Mouse (Mus musculus): ENCODE measurements around the gene Tubgcp6. TPM values are rescaled to one million over a fixed set of nuclear protein-coding genes. Genes with fewer than 3 reads are reported as not detected.
A peak's percentile ranks its signal among the peaks of the same experiment; 100 is the strongest.

Gene Tubgcp6
- 10 to 100 TPM; 13.5 to 16.6 TPM for total RNA-seq (2021)
- long read RNA-seq, experiment 1, partial matches to known transcripts = 0 of 1 reads
- long read RNA-seq, experiment 1, other reads (novel, unspliced or antisense) = 1 of 1 reads
- long read RNA-seq, experiment 2, full-length matches to known transcripts = 3 of 14 reads
- long read RNA-seq, experiment 2, partial matches to known transcripts = 3 of 14 reads
- long read RNA-seq, experiment 2, other reads (novel, unspliced or antisense) = 8 of 14 reads

DNA sequence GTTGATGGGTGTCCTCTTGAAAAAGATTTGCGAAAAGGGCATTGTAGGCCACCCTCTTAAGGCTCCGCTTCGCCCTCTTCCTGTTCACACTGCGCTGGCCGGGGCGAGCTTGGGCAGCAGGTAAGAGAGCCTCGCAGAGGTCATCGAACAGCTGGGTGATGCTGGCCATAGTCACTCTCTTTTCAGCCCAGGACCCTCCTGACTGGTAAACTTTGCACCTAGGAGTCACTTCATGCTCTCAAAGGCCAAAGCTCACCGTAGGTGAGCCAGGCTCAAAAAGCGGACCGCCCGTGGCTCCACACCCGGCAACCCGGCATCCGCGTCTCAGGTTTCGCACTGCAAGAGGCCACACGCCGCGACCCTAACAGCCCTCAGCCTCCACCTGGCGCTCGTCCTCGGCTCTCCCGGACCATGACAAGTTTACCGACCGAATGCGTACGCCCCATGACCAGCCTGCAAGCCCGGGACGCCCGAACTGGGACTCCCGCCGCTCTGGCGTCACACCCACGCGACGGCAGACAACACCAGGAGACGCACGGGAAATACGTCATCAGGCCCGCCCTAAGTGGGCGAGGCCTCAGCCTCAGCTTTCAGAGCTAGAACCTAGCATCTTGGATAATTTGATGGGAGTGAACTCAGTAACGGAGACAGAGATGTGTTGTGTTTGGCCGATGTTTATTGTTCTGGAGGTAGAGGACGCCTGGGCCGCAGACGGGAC is at the start of gene Tubgcp6:
TSS of gene Tubgcp6 (minus strand) at position 464 of the 718 bp plus-strand sequence.
- DNase-seq (ENCODE audit: low spot score in 2 of 2) = peak; percentile 87 to 94

DNA sequence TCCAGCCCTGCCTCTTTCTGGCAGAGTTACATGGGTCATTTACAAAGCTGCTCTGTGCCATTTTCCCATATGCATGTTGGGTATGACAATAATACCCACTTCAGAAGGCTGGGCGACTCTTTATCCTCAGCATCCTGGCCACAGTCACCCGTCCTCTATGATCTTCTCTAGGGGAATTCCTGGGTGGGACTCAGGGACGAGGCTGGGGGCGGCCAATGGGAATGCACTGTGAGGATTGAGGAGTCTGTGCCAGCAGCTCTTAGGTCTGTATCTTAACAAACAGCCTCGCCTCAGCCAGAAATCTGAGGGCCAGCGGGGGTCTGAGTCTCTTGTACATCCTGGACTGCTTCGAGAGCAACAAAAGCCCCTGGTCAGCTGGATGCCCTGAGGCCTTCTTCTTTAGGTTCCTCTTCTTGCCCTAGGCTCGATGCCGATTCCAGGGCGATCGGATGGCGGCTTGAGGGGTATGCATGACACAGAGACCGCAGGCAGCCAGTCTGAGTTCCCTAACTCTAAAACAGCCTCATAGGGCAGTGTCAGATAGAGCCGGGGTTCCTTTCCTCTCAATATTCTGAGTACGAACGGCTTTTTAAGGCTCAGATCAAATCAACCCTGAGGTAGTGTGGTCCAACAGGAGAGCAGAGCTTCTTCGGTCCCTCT is 49.5 kb upstream of the Tubgcp6 start:
- DNase-seq (ENCODE audit: low spot score in 2 of 2) = no peak

DNA sequence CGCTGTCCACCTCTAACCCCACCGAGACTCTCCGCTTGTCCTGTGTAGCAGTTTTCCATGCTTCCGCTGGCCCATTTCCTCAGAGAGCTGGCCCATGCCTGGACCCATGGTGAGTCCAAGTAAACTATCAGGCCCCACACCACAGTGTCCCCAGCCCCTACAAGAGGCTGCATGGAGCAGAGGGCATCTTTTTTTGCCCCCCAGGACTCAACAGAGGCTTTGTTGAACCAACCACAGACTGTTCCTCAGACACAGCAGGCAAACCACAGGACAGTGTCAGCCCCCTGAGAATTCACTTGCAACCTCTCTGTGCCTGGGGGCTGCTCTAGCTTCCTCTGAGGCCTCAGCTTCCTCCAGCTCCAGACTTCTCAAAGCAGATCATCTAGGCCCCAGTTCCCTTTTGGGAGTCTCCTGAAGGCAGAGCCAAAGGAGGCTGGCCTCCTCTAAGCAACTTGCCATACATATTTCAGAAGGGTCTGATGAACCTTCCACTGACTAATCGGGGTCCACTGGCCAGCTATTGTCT is 48.7 kb upstream of the Tubgcp6 start:
- no peak for DNase-seq (ENCODE audit: low spot score in 2 of 2)

DNA sequence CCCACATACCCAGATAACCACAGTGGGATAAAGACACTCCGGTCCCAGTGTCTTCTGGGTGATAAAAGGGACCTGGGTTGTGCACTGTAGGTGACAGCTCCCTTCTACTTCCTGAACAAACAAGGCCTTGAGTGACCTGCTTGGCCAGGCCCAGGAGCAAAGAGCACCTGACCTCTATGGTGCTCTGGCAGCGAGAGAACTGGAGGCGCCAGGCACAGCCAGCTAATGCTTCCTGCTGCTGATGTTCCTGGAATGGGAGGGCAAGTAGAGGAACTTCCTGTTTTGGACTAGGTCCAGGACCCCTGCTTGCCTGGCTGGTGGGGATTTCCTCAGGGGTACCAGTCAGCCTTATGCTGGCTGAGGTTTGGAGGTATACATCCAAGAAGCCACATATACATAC is 47.2 kb upstream of the Tubgcp6 start:
- no peak for DNase-seq (ENCODE audit: low spot score in 2 of 2)

DNA sequence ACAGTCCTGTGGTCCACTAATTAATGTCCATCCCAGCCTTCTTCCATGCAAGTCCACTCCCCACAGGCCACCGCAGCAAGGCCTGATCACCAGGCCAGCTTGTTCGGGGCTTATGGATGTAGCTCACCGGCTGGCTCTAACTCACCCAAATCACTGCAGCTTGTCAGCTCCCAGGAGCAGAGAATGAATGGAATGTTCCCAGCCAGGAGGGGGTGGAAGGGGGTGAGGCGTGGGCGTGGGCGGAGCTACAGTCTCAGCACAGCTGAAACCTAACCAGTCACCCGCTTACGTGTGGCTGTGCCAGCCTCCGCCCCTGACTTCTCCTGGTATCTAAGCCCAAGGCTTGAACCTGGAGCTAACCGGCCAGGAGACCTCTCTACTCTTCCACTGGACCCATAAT is 46.5 kb upstream of the Tubgcp6 start:
- DNase-seq (ENCODE audit: low spot score in 2 of 2) = peak; percentile 45 to 74

DNA sequence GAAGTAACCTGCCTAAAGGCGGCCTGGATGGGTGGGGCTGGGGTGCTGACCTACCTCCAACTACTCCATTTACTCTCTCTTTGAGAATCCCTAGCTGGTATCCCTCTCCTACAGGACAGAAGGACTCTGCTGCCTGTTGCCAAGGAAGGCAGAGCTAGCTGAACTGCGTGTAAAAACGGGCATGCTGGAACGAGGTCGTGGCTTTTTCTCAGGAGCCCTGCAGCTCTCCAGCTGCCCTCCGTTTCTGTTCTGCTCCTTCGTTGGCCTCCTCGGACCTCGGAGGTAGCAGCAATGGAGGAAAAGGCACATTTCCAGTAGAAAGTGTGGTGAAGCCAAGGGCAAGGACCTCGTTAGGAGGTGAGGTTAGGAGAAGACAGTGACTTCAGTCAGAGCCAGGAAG is 46.0 kb upstream of the Tubgcp6 start:
- DNase-seq (ENCODE audit: low spot score in 2 of 2) = no peak

DNA sequence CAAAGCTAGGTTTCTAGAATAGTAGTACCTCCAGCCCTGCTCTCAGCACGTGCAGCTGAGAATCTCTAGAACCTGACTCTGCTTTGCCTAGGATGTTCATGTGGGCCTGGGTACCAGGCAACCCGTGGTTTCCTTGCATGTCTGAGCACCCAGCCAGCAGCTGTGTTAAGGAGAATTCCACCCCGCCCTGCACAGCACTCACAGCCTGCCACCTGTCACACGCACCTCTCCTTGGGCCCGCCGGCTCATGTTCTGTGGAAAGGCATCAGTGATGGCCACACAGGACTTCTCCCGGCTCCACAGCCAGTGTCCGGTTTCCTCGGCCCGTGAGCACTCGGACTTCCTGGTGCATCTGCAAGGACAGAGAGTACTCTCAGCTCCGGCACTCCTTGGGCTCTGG is 42.6 kb upstream of the Tubgcp6 start:
- DNase-seq (ENCODE audit: low spot score in 2 of 2) = no peak

GRCm38 (mm10) chr15:89161397-89161796 is 38.5 kb upstream of the Tubgcp6 start:
- DNase-seq (ENCODE audit: low spot score in 2 of 2) = no peak

DNA sequence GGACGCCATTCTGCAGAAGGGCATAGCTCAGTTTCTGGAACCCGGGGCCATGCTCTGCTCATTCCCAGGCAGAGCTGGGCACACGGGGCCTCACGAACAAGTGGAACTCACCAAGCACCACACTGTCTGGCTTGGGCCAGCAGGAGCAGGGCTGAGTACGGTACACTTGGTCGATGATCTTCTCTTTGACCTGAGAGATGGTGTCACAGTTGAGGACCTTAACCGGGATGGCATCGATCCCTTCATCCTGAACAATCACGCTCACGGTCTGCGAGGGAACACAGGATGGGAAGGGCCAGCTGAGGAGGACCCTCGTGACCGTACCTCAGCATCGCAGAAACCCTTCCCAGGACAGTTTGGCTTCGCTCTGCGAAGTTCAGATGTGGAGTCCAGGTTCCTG is 35.6 kb upstream of the Tubgcp6 start:
- no peak for DNase-seq (ENCODE audit: low spot score in 2 of 2)

DNA sequence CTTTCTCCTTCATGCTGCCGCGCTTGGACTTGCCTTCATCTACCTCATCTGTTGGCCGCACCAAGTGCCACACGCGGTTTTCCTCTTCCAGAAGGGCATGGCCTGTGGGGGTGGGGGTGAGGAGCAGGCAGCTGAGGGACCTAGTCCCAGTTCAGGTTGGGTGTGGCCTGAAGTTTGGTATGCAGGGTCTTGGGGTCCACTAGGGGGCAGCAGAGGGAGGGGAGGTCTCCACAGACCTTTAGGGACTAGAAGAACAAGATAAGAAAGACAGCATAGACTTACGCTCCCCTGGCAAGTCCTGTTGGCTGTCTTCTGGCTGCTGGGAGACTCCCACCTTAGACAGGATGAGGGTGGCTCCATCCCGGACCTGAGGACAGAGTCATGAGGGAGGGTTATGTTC is 35.0 kb upstream of the Tubgcp6 start:
- DNase-seq (ENCODE audit: low spot score in 2 of 2) = peak in 1 of 2 experiments; percentile 73

GRCm38 (mm10) chr15:89152312-89152711 is 29.4 kb upstream of the Tubgcp6 start:
- no peak for DNase-seq (ENCODE audit: low spot score in 2 of 2)

DNA sequence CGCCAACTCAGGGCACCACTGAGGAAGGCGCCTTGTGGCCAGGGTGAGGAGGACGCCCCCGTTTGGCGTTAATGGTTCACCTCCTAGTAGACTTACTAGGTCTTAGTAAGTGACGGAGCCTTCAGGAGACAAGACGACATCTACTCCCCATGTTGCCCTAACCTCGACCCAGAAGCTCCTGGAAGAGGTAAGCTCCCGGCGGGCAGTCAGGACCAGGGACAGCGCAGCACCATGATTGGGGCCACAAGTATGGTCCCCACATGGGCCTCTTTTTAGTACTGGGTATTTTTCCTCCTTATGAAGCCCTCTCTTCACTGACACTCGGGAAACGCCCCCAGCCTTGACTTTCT is 27.1 kb upstream of the Tubgcp6 start:
- no peak for DNase-seq (ENCODE audit: low spot score in 2 of 2)

DNA sequence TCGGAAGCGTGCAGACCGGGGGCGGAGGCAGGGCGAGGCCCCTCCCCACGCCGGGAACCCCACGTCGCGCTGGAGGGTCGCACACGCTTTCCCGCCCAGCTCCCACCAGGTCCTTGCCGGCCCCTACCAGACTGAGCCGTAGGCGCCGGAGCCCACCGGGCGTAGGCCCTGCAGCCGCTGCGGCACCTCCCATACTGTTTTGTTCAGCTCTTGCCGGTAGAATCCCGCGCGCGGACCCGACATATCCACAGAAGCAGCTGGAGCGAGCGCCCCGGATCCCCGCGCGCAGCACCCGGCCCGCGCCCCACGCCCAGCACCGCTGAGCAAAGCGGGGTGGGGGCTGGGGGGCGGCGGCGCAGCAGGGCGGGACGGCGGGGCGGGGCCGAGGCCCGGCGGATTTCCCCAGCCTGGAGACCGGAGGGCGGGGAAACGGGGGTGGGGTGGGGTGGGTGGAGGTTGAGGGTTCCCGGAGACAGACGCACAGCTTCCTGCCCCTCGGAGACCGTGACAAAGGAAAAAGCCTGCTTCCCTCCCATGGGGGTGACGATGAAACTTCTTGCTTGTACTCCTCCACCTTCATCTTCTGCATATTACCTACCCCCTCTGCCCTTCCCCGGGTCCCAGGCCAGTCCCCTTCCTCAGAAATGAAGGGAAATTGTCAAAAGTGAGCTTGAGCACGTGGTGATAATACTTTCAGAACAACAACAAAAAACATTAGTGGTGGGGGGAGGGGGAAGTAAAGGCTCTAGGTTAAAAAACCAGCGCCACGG is 26.5 kb upstream of the Tubgcp6 start, which contains the start of gene Mapk11:
TSS of gene Mapk11 (minus strand) at position 358 of the 770 bp plus-strand sequence.
- DNase-seq (ENCODE audit: low spot score in 2 of 2) = no peak

DNA sequence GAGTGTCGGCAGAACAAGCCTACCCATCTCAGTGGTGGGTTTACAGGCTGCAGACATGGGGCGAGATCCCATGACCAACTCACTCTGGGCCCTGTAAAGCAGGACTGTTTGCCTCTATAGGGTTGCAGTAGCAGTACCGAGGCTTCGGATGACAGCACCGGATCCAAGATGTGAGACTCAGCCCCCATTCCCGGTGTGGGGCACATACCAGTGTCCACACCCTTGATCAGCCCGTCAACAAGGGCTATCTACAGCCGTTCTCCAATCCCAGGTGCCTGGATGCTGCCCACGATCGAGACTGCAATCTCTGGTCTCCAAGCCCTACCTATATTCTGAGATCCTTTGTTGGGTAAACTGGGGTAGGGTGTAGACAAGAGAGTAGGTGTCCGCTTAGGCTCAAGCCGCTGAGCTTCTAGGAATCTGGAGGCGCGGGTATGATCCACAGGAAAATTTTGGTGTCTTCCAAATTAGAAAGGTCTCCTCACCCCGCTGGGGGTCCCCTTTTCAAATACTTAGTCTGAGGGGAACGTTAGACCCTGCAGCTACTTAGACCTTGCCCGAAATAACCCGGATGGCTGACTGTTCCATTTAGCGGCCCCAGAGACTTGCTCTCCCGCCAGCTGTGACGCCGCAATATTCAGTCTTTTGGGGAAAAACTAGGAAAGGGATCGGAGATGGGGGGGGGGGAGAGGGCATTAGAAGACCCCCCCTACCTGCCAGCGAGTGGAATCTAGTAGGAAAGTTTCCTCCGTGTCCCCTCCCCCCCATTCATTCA is 25.8 kb upstream of the Tubgcp6 start:
- no peak for DNase-seq (ENCODE audit: low spot score in 2 of 2)

DNA sequence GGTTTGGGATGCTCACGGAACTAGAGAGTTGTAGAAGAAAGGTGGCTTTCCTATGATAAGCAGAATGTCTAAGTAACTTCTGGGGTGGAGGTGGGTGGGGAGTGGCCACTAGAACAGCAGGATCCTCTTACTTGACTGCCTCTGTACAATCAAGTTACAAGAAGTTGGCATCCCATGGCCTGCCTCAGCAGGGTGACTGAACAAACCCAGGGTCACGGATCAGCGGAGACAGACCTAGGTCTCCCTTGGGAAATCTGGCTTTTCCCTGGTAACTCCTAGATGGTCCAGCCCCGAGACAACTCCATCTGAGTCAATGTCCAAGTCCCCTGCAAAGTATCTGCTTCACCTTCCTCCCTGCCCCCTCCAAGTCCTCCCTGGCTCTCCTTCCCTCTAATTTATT is 25.0 kb upstream of the Tubgcp6 start:
- DNase-seq (ENCODE audit: low spot score in 2 of 2) = no peak

DNA sequence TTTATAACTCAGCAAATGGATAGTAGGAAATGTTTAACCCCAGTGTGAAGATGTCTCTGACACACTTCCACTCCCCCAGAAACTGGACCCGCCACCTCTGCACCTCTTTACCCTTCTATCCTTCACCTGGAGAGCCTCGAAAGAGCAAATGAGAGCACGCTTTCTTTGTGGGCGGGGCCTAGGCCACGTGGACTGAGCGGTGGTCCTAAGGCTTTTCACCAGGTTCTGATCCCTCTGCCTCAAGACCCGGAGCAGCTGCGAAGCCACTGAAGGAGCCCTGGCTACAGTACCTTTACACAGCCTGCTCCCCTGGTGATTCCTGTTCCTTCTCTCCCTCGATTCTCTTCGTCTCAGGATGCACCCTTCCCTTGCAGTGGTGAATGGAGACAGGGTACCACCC is 24.5 kb upstream of the Tubgcp6 start:
- DNase-seq (ENCODE audit: low spot score in 2 of 2) = no peak

GRCm38 (mm10) chr15:89147024-89147423 is 24.1 kb upstream of the Tubgcp6 start:
- DNase-seq (ENCODE audit: low spot score in 2 of 2) = no peak

DNA sequence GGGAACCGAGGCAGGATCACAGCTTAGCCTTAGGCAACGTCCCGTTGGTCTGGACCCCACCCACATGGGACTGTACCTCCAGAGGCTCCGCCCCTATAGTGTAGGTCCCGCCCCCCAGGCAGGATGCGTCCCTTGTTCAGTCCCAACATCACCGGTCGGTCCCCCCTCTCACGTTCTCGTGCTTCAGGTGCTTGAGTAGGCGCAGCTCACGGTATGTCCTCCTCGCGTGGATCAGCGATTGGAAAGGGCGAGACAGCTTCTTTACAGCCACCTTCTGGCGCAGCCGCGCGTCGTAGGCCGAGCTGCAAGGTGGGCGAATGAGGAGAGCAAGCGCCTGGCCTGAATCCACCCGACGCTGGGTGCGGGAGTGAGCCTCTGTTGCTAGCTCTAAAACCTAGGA is 23.6 kb upstream of the Tubgcp6 start:
- no peak for DNase-seq (ENCODE audit: low spot score in 2 of 2)

DNA sequence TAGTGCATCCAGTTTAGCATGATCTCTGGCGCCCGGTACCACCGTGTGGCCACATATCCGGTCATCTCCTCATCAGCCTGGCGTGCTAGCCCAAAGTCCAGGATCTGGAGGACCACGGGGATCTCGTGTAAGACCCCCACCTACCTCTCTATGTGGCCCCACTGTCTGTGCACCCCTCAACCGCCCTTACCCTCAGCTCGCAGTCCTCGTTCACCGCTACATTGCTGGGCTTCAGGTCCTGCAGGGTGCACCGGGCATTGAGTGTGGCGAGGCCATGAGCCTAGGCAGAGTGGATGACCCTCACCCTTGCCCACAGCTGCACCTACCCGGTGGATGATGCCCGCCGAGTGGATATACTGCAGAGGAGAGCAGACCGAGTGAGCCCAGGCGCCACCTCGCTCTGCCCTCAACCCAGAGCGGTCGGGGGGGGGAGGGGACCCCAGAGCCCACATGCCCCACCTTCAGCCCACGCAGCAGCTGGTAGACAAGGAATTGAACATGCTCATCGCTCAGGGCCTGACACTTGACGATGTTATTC is 23.0 kb upstream of the Tubgcp6 start:
- no peak for DNase-seq (ENCODE audit: low spot score in 2 of 2)

DNA sequence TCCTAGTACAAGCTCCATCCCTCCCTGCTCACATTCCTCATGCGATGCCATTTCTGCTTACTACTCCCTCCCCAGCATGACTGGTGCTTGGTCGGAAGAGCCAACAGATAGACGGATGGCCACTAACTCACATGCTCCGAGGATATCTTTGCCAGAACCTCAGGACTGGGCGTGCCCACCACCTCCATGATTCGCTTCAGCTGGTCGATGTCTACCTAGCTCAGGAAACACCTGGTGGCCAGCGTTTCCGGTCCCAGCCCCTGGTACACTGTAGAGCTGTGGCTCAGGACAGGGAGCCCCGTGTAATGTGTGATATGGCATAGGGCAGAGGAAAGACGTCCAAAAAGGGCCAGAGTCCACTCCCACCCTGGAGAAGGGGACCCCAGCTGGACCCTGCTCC is 22.1 kb upstream of the Tubgcp6 start:
- DNase-seq (ENCODE audit: low spot score in 2 of 2) = no peak

All from gastrocnemius, postnatal 4 days (tissue).